Mouse (Mus musculus) heart, adult 9 months (tissue): ENCODE measurements at regions not wholly inside any gene's neighbourhood (a gene's known extent, or its start where the extent isn't known, plus 50 kb on each side); places are given as distances from the start of the nearest gene placed in this dataset.

ENCODE experiments used
- DNase-seq, 2 experiments: peaks; one replicate each; pipeline ENCODE4 v3.0.0; 2022; ENCODE audit warnings: low spot score in 2 of 2

DNA sequence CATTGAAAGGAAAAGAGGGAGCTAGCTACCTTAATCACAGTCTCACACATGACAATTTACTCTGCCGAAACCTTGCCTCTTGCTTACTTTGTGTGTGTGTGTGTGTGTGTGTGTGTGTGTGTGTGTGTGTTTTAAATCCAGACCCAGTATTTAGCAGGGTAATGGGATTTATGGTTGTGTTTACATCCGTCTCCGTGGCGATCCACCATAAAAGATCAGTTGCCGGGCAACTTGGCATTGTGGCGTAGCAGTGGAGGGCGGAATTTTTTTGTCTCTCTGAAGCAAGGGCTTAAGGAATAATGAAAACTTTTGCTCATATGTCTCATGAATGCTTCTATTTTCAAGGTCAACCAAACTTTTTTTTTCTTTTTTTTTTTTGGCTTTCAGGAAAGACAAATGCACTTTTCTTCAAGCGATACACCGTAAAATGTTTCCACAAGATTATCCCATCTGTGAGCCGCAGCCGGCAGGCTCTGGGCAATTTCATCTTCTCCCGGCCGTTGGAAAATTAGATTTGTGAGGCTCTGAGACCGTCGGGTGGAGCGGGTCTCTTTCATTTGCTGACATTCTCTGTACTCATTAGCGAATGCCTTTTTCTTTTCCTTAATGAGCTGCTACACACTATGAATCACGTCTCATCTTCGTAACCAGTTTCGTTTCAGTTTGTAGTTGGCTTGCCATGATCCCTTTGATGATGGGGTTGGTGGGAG is 53.9 kb upstream of the Ptch1 start:
- DNase-seq, result no peak

DNA sequence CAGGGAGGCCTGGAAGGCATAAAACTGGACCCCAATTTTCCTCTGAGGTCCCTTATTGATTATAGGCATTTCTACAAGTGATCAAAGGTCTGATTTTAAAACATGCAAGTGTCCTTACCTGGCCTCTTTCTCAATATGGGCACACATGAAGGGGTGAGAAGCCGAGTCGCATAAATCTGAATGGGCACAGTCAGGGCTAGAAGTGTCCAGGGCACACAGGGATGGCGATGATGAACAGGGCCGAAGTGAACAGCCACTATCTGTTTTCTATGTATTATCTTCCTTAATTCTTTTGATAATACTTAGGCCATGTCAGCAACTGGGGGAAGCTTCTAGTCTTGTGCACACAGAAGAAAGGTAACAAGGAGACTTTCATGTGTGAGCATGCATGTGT is 54.5 kb upstream of the Ptch1 start:
- DNase-seq, result no peak

DNA sequence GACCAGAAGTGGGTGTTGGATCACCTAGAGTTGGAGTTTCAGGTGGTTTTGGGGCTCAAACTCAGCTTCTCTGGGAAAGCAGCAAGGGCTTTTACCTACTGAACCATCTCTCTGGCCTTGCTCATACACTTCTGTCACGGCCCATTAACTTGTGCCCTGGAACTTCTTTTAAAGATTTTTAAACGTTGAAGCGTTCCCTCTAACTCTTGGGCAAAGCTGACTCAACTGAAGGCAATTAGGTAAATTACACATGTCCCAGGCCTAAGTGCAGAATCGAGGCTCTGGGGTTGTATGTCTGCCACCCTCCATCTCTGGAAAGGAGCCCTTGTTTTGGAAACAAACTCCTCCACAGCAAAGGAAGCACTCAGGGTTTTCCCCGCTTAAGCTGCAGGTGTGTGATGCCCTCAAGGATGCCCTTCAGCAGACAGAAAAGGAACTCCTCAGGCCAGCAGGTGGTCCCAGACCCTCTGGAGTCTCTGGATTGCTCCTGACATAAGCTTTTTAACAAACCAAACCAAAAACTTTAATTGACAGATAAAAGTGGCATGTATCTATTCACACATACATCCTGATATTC is 58.5 kb upstream of the Ptch1 start:
- no peak for DNase-seq

DNA sequence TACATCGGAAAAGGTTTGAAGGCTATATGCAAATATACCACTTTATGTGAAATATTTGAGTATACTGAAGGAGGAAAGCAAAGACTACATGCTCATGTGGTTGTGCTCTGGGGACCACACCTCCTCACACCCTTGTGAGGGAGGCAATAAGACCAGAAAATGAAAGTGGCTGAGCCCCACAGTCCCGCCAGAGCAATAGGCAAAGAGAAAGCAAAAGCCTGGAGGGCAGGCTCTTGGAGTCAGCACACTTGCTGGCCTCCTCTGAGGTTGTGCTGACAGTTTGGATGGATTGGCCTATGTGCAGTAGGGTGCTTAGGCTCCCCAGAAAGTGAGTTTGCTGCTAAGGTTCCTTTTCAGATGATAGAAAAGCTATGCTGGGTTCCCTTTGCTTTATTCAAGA is 60.9 kb upstream of the Ptch1 start:
- DNase-seq, result no peak

DNA sequence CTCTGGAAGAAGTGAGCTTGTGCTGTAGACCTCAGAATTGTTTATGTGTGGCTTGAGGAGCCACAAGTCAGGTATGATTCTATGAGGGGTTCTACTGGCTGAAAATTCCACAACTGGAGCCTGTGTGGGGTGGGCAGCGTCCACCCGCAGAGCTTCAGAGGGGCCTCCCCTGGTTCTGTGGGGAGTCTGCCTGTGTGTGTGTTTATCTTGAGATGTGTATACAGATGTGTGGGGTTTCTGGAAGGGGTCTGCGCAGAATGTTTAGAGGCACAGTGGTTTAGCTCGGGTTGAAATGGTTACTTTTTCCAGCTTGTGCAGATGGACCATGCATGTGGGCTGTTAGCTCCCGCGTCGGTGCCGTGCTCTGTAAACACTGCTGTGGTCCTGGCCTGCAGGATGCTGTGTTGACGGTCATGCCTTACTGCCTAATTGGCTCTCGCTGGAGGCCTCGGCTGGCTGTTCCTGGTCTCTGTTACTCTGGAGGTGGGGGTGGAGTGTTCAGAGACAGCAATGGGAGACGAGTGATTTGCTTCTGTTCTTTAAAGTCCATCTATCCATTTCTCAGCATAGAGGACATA is 68.3 kb upstream of the Ptch1 start:
- peak; percentile 6 to 16 for DNase-seq

DNA sequence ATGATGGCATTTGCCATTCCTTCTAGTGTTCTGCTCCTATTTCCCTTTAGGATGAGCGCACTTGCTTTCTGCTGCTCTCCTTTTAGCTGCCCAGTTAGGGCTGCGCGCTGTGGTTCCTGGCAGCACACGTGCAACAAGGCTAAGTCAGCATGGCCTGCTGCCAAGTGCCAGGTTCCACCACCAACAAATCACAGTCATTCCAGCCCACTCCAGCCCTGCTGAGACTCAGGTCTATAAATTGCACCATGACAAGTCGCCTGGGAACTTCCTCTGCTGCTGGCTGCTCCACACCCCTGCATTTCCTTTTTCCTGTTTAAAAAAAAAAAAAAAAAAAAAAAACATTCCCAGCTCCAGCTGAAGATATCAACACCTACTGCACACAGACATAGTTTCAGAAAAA is 69.2 kb upstream of the Ptch1 start:
- peak; percentile 85 for DNase-seq

DNA sequence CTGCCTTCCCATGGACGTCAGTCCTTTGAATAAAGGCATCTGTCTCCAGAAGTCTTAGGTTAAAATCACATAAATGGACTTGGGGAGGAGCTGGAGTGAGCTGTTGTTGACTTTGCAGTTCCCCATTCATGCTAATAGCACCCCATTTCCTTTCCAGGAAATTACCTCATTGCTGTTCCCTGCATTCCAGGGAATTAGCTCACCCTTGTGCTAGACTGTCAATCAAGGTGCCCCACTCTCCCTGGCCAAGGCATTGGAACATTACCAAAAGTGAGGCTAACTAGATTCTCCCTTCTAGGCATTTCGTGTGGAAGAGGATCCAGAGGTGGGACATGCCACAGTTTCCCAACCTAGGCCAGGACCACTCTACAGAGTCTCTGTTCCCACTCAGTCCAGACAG is 70.0 kb upstream of the Ptch1 start:
- DNase-seq, result peak; percentile 65 to 83

DNA sequence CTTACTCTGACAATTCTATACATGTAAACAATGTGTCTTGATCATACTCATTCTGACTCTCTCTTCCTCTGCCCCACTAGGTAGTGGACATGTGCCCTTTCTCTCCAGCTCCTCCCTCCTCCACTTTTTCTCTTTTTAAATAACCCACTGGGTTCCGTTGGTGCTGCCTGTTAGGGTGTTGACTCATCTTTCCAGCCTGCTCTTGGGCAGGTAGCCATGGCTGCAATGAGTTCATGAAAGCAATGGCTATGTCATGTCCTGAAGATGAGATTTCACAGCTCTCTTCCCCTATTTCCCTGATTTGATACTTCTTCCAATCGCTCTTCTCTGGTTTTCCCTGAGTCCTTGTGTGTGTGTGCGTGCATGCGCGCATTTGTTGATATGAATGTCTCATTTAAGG is 70.9 kb upstream of the Ptch1 start:
- no peak for DNase-seq

DNA sequence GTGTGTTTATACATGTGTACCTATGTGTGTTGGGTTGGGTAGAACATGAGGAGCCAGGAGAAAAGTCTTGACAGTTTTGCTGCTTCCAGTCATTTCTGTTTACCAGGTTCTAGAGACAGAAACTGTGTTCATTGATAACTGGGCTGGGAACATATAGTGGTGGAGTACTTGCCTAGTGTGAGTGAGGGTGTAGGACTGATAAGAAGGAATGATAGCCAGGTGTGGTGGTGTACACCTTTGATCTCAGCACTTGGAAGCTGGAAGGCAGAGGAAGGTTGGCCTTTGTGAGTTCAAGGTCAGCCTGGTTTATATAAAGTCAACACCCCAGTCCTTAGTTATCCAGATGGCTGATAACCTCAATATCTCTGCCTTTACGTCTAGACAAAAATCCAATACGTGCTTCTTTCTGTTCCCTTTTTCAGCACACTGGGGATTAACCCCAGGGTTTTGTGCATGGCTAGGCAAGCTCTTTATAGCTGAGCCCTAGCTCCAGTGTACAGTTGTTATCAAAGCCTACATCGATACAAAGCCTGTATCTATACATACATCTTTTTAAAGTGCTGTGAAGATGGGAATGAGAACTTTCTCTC is 75.8 kb upstream of the Ptch1 start:
- no peak for DNase-seq

DNA sequence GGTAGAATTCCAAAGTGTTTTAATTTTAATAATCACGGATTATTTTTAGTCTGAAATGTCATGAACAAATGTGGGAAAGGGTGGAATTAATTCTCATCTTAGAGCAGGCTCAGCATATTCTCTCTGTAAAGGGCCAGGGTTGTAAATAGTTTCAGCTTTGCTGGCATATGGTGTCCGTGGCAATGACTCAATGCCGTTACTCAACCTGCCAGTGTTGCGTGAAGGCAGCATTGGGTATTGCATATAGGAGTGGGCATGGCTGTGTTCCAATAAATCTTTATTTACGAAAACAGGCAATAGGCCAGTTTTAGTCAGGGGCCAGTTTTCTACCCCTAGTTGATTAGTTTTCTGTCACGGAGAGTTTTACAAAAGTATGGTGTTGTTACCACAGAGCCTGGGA is 81.1 kb upstream of the Ptch1 start:
- no peak for DNase-seq

DNA sequence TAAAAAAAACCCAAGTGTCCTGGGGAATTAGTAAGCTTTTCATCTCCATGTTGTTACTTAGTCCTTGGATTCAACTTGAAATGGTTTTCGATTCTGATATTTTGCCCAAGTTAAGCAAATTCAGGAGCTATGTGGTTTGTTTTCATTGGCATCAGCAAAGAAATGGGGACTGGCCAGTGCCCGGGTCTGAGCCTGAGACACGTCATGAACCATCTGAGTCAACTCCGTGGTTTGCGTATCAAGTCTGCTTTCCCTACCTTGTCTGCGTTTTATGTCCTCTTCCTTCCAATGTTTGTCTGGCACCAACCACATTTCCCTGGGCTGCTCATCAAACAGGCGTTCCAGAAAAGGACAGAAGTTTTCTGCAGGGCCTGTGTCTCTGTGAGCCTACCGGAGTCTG is 83.7 kb upstream of the Ptch1 start:
- peak in 1 of 2 experiments; percentile 7 for DNase-seq

DNA sequence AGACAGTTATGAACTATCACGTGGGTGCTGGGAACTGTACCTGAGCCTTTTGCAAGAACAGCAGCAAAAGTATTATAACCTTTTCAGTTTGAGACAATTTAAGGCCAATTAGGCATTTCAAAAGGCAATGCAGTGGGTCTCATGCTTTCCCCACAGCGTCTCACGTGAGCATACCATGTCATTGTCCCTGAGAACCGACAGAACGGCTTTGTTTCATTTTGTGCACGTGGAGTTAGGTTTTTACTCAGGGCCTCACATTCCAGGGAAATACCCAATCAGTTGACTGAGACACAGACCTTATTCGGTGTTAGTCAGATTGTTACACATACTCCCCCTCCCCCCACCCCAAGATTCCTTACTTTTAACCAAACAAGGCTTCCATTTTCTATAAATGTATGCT is 86.0 kb upstream of the Ptch1 start:
- no peak for DNase-seq

DNA sequence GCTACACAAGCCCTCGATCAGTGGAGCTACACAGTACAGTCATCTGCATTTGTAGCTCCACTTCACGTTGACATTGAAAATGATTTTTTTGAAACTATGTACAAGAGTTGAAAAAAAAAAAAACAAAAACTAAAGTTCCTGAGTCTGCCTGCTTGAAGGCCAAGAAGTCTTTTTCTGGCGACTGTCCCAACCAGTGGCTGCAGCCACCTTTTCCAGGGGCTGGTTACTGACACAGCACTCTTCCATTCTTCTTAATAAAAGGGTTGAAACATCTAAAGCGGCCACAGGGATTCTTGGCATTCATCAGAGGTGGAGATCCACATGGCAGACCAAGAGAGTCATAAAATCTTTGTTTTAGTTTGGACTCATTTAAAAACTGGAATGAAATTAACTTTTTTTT is 87.0 kb upstream of the Ptch1 start:
- DNase-seq, result no peak

DNA sequence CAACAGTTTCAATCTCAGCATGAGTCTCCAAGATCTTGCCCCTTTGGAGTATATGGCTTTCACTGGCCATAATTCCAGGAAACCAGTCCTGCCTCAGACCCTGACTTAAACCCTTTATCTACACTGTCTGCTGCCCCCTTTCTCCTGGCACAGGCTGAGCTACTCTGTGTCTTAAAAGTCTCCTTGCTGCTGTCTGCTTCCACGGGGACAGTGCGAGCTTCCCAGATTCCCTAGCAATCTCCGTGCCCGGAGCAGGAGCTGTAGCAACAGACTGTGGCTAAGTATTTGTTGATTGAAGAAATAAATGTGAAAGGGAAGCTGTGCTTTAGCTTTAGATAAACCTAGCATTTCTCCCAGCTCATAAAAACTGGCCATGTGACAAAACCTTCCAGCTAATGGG is 95.2 kb upstream of the Ptch1 start:
- DNase-seq, result no peak

DNA sequence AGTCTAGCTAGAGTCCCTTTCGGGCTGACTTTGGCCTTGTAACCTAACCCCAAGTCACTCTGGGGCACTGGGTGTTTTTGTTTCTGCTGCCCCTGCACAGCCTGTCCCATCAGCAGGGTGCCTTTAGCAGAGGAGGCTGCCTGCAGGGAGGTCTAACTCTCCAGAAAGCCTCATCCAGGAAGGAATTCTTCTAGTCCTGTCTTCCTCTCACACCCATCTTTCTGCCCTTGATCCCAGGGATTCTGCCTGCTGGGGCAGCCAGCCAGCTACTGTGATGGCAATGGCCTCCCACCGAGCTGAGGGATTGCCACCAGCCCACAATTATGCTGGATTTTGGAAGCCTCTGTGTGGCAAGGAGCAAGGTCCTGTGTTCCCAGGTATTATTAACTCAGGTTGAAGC is 95.6 kb upstream of the Ptch1 start:
- DNase-seq, result no peak

DNA sequence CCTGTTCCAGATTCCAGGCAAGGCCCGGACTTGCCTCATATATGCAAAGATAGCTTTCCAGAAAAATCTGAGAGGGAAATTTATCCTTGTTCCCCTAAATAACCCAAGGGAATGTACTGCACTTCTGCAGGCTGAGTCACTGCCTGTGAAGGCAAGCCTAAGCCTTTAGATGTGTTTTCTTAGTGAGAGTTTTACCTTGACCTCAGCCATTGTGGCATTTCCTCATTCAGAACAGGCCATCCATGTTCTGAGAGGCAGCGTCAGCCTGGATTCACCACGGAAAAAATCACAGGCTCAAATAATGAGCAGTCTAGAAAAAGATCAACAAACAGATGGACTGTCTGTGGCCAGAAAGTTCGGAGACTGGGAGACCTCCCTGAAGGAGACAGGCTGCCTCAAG is 99.0 kb upstream of the Ptch1 start:
- no peak for DNase-seq

DNA sequence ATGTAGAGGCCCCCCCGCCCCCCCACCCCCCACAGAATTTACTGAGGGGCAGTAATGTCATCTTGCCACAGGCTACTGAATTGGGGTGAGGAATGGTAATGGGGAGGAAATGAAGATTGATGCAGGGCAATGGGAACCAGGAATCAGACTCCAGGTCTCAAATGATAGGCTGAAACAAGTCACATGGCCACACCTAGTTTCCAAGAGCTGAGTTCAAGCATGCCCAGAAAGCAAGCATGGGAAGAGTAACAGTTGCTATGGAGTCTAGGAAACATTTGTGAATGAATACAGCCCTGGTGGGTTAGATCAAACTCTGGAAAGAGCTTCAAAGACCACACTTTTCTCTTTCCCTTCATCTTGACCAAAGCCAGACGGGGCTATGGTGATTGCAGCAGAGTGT is 104.3 kb upstream of the Ptch1 start:
- no peak for DNase-seq

DNA sequence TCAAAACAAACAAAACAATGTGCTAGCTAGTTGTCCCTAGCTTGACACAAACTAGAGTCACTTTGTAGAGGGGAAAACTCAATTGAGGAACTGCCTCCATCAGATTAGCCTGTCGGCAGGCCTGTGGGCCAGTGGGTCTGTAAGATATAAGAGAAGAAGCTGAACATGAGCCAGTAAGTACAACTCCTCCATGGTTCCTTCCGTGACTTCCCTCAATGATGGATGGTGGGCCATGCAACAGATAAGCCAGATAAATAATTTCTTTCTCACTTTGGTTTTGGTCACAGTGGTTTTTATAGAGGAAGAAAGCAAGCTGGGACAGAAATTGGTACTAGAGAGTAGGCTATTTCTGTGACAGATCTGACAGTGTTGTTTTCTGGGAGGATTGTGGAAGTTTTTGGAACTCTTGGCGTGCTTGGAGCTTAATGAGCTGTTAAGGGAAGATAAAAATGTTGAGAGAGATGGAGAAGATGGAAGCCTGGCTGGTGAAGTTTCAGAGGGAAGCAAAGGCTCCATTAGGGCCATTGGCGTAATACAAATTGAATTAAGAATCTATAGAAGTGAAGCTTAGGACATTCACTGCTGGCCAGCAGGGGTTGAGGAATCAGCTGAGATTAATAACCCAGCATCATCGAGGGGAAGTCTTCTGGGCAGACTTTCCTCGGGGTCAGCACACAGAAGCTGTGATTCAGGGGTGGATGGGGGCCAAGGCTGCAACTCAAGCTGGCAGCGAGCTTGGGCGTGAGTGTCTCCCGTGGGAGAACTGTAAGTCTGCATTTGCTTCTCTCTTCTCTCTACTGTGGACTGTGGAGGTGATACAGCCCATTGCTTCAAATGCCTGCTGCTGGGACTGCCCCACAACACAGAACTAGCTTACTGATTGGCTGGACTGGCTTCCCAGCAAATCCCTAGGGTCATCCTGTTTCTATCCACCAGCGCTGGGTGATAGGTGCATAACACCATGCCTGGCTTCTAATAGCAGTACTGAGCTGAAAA is 105.2 kb upstream of the Ptch1 start:
- DNase-seq, result peak in 1 of 2 experiments; percentile 8

DNA sequence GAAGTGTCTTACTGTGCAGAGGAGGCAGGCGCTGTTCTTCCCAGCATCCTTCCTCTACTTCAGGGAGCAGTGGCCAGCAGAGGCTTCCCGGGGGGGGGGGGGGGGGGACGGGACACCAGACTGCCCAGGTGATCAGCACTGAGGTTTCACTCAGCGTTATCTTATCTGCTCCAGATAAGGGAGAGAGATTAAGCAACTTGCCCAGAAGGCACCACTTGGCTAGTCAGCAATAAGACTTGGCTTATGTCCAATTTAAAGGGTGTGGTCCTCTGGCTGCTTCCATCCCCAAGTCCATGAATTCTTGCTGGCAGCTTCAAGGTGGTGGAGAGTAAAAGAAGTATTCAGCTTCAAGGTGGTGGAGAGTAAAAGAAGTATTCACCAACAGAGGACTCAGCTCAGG is 108.9 kb upstream of the Ptch1 start:
- DNase-seq, result no peak

DNA sequence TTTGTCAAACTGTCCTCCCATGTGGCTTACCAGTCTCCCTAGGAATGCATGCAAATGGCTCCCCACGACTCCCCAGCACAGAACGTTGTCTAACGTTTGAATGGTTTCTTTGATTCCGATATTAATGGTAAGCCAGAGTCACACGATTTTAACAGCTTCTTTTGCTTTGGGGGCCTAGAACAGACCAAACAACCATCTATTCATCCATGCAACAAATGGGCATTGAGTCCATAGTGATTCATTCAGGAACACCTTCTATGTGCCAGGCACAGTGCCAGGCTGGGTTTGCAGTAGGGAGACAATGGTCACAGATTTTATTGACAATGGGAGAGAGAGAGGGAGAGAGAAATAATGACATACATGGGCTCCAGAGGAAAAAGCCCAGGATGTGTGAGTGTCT is 118.6 kb upstream of the Ptch1 start:
- DNase-seq, result no peak

DNA sequence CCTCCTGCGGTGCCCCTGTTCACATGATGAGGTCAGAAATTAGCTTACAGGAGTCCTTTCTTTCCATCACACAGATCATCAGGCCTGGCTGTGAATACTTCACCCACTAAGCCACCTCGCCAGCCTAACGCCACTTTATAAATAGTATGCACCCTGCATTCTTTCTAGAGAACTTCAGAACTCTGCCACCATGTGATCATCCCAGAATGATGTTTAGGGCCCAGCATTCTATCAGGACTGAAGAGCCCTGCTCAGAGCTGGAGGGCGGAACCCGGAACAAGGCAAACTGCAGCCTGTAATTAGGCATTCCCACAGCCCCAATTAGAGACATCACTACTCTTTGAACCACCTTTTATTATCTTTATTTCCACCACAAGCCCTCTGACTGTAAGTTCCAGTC is 120.2 kb upstream of the Ptch1 start:
- no peak for DNase-seq

DNA sequence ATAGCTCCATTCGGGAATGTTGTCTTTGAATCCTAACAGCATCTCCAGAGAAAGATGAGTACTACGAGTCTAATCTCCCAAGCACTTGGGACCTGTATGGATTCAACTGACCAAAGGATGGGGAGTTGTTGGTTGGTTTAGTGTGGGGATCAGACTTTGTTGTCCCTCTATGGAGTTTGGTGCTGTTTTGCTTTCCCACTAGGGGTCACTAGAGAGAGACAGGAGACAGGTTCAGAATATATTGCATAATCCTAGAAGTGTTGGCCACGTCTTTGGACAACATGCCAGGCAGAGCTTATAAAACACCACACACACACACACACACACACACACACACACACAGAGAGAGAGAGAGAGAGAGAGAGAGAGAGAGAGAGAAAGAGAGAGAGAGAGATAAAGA is 118.6 kb upstream of the Ercc6l2 start:
- peak; percentile 29 to 31 for DNase-seq
